Mouse (Mus musculus): ENCODE data around the gene Vwa5b1.

DNA sequence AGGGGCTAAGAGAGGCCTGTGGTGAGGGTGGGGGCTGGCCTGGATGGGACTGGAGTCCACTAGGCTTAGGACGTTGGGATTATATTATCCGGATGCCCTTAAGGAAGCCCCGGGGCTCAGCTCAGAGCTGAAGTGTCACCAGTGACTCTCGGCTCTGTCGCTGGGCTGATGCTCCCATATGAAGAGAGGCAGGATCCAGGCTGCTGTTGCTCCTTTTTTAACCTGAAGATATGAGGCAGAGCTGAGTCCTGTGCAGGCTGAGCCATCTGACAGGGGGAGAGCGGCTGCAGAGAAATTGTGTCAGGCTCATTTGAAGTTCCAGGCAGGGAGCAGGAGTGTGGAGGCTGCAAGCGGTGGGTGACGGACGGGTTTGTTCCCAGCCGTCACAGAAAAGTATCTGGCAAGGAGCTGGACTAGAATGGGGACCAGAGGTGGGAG, 87.5 kb downstream of the Vwa5b1 start:
- TF ChIP-seq CTCF (IDR thresholded peaks at IDR 0.05; ENCODE audit: control insufficient read depth, insufficient read depth, low read length) (no peak), POLR2A (IDR thresholded peaks at IDR 0.05; ENCODE audit: borderline replicate concordance, control insufficient read depth, low read depth, low read length) (no peak)
